Mouse (Mus musculus): ENCODE data around the gene Umps. TPM values are rescaled to one million over a fixed set of nuclear protein-coding genes. Genes with fewer than 3 reads are reported as not detected.

The Umps gene
- total and polyA plus RNA-seq, 3 experiments: 115 to 173 (median 161) TPM

GRCm38 (mm10) chr16:33933411-33933810, 33.4 kb downstream of the Umps start:
- Histone ChIP-seq H3K9ac (ENCODE audit: insufficient read depth, low read depth) (no peak overlapping the region), H3K9me3 (replicated peaks; ENCODE audit: low read length) (peaks cover 2% of the 10 kb centered on the region), H3K4me1 (ENCODE audit: control insufficient read depth in 1 of 2, insufficient read depth in 2 of 2) (no peaks in the 10 kb centered on the region), H3K79me2 (replicated peaks; ENCODE audit: control insufficient read depth, extremely low read depth, insufficient read depth, poor library complexity, severe bottlenecking) (no peaks in the 10 kb centered on the region), H3K36me3 (replicated peaks in 1 of 2; ENCODE audit: control insufficient read depth in 1 of 2, insufficient read depth in 1 of 2, low read length in 1 of 2) (no peaks in the 10 kb centered on the region), H3K4me2 (ENCODE audit: insufficient read depth, low read depth, poor library complexity, severe bottlenecking) (no peak overlapping the region), H3K27me3 (replicated peaks) (peaks cover 47% of the 10 kb centered on the region), H3K4me3 (replicated peaks in 1 of 3; ENCODE audit: low read depth in 2 of 3, low read length in 2 of 3, poor library complexity in 1 of 3) (no peak overlapping the region), H3K27ac (ENCODE audit: insufficient read depth, low read depth) (no peak overlapping the region)
- no peak for DNase-seq (ENCODE audit: extremely low read depth)
- TF ChIP-seq TCF12 (IDR thresholded peaks at IDR 0.05; ENCODE audit: low read depth, low read length) (no peak), HCFC1 (IDR thresholded peaks at IDR 0.05; ENCODE audit: low read depth, low read length) (no peak), PAX5 (IDR thresholded peaks at IDR 0.05; ENCODE audit: low read length) (no peak), CHD1 (IDR thresholded peaks at IDR 0.05; ENCODE audit: low read depth, low read length) (no peak), POLR2A (IDR thresholded peaks at IDR 0.05; ENCODE audit: low read depth, low read length) (no peak), E2F4 (IDR thresholded peaks at IDR 0.05; ENCODE audit: insufficient replicate concordance, low read depth, low read length) (no peak), POLR2AphosphoS2 (IDR thresholded peaks at IDR 0.05; ENCODE audit: low read depth, low read length) (no peak), IRF4 (IDR thresholded peaks at IDR 0.05; ENCODE audit: low read depth, low read length) (no peak), GABPA (IDR thresholded peaks at IDR 0.05; ENCODE audit: insufficient replicate concordance, low read depth, low read length) (no peak), SIN3A (IDR thresholded peaks at IDR 0.05; ENCODE audit: low read length) (no peak), CHD2 (IDR thresholded peaks at IDR 0.05; ENCODE audit: low read length) (no peak), USF1 (IDR thresholded peaks at IDR 0.05; ENCODE audit: low read depth, low read length) (no peak), SMC3 (IDR thresholded peaks at IDR 0.05; ENCODE audit: low read depth, low read length) (no peak), MXI1 (IDR thresholded peaks at IDR 0.05; ENCODE audit: low read depth, low read length) (no peak), JUN (IDR thresholded peaks at IDR 0.05; ENCODE audit: insufficient read depth, low read depth, low read length) (no peak), MAZ (IDR thresholded peaks at IDR 0.05; ENCODE audit: low read depth, low read length) (no peak), ELF1 (IDR thresholded peaks at IDR 0.05; ENCODE audit: low read depth, low read length) (no peak)
- dilution Hi-C loops (cut with MboI; ENCODE audit: extremely low pct_ligation_motif_present, extremely low pct_unique_long_range_greater_than_20kb, low sequenced_read_pairs): no loop called here
- in situ Hi-C loops (cut with MboI; ENCODE audit: low pct_ligation_motif_present, low pct_unique_long_range_greater_than_20kb, low sequenced_read_pairs): no loop called here

- H3K36me3 ChIP-seq (replicated peaks in 1 of 2; ENCODE audit: control insufficient read depth in 1 of 2, insufficient read depth in 1 of 2, low read length in 1 of 2): no peaks in the 10 kb centered on the region
These were observed 34.7 kb downstream of the Umps start for GRCm38 (mm10) chr16:33932126-33932525.

More at GRCm38 (mm10) chr16:33932126-33932525, 34.7 kb downstream of the Umps start:
- H3K9me3 ChIP-seq (replicated peaks; ENCODE audit: low read length): peaks cover 2% of the 10 kb centered on the region
- no peak overlapping the region for H3K27ac ChIP-seq (ENCODE audit: insufficient read depth, low read depth)
- H3K27me3 ChIP-seq (replicated peaks): peaks cover 48% of the 10 kb centered on the region
- no peak overlapping the region for H3K4me3 ChIP-seq (replicated peaks in 1 of 3; ENCODE audit: low read depth in 2 of 3, low read length in 2 of 3, poor library complexity in 1 of 3)
- dilution Hi-C loops (cut with MboI; ENCODE audit: extremely low pct_ligation_motif_present, extremely low pct_unique_long_range_greater_than_20kb, low sequenced_read_pairs): no loop called here
- in situ Hi-C loops (cut with MboI; ENCODE audit: low pct_ligation_motif_present, low pct_unique_long_range_greater_than_20kb, low sequenced_read_pairs): no loop called here
- H3K79me2 ChIP-seq (replicated peaks; ENCODE audit: control insufficient read depth, extremely low read depth, insufficient read depth, poor library complexity, severe bottlenecking): no peaks in the 10 kb centered on the region
- no peak overlapping the region for H3K4me2 ChIP-seq (ENCODE audit: insufficient read depth, low read depth, poor library complexity, severe bottlenecking)
- DNase-seq (ENCODE audit: extremely low read depth): no peak
- H3K4me1 ChIP-seq (ENCODE audit: control insufficient read depth in 1 of 2, insufficient read depth in 2 of 2): no peaks in the 10 kb centered on the region
- H3K9ac ChIP-seq (ENCODE audit: insufficient read depth, low read depth): no peak overlapping the region
- TF ChIP-seq EP300 (IDR thresholded peaks at IDR 0.05; ENCODE audit: low read length) (no peak), POLR2AphosphoS2 (IDR thresholded peaks at IDR 0.05; ENCODE audit: low read depth, low read length) (no peak), UBTF (IDR thresholded peaks at IDR 0.05; ENCODE audit: low read depth, low read length) (no peak), ZMIZ1 (IDR thresholded peaks at IDR 0.05; ENCODE audit: low read depth, low read length) (no peak), ZNF384 (IDR thresholded peaks at IDR 0.05; ENCODE audit: low read depth, low read length) (no peak), JUND (conservative IDR thresholded peaks at IDR 0.05; ENCODE audit: low read depth, low read length) (no peak), POLR2A (IDR thresholded peaks at IDR 0.05; ENCODE audit: low read depth, low read length) (no peak), RCOR1 (conservative IDR thresholded peaks at IDR 0.05; ENCODE audit: low read depth, low read length) (no peak), HCFC1 (IDR thresholded peaks at IDR 0.05; ENCODE audit: low read depth, low read length) (no peak)
